Mouse (Mus musculus): ENCODE data around the gene Pld1. TPM values are rescaled to one million over a fixed set of nuclear protein-coding genes. Genes with fewer than 3 reads are reported as not detected.

The Pld1 gene
- polyA plus RNA-seq, 1 experiment: 9.0 TPM

GRCm38 (mm10) chr3:28093684-28094302 lies 155.3 kb downstream of the Pld1 start:
- DNase-seq: no peak
- H3K4me3 ChIP-seq (replicated peaks; ENCODE audit: extremely low read depth, low read depth, low read length): no peak overlapping the region
- 85% methylated on average over 9 of the region's 9 CpGs for WGBS
- TF ChIP-seq CTCF (IDR thresholded peaks at IDR 0.05; ENCODE audit: insufficient read depth, low read length) (no peak), POLR2A (IDR thresholded peaks at IDR 0.05; ENCODE audit: borderline replicate concordance, extremely low read depth, low read depth, low read length) (no peak)
- no peaks in the 10 kb centered on the region for H3K4me1 ChIP-seq (ENCODE audit: control insufficient read depth, insufficient read depth, low read length)

- TF ChIP-seq POLR2A (IDR thresholded peaks at IDR 0.05; ENCODE audit: borderline replicate concordance, extremely low read depth, low read depth, low read length) (no peak), CTCF (IDR thresholded peaks at IDR 0.05; ENCODE audit: insufficient read depth, low read length) (no peak)
- 96% methylated on average over 9 of the region's 9 CpGs for WGBS
- DNase-seq: no peak
- no peaks in the 10 kb centered on the region for H3K4me1 ChIP-seq (ENCODE audit: control insufficient read depth, insufficient read depth, low read length)
- H3K4me3 ChIP-seq (replicated peaks; ENCODE audit: extremely low read depth, low read depth, low read length): no peak overlapping the region
Measured at GRCm38 (mm10) chr3:28095451-28095850, 157.0 kb downstream of the Pld1 start.

- no peak for TF ChIP-seq CTCF (IDR thresholded peaks at IDR 0.05; ENCODE audit: insufficient read depth, low read length)
- TF ChIP-seq POLR2A (IDR thresholded peaks at IDR 0.05; ENCODE audit: borderline replicate concordance, extremely low read depth, low read depth, low read length): no peak
- no peaks in the 10 kb centered on the region for H3K4me1 ChIP-seq (ENCODE audit: control insufficient read depth, insufficient read depth, low read length)
Measured at GRCm38 (mm10) chr3:28099175-28099574, 160.7 kb downstream of the Pld1 start.

GRCm38 (mm10) chr3:28104992-28105391 lies 166.5 kb downstream of the Pld1 start:
- no peak for DNase-seq
- Histone ChIP-seq H3K4me3 (replicated peaks; ENCODE audit: extremely low read depth, low read depth, low read length) (no peak overlapping the region), H3K4me1 (ENCODE audit: control insufficient read depth, insufficient read depth, low read length) (0 out of 2 replicates have a peak, but pooled peaks cover 2% of the 10 kb centered on the region)
- TF ChIP-seq CTCF (IDR thresholded peaks at IDR 0.05; ENCODE audit: insufficient read depth, low read length) (no peak), POLR2A (IDR thresholded peaks at IDR 0.05; ENCODE audit: borderline replicate concordance, extremely low read depth, low read depth, low read length) (no peak)
- 52% methylated on average over 1 of the region's 1 CpGs for WGBS

More at GRCm38 (mm10) chr3:28099175-28099574, 160.7 kb downstream of the Pld1 start:
- WGBS: 68% methylated on average over 8 of the region's 9 CpGs
- DNase-seq: no peak
- no peak overlapping the region for H3K4me3 ChIP-seq (replicated peaks; ENCODE audit: extremely low read depth, low read depth, low read length)

GRCm38 (mm10) chr3:28107446-28108004 lies 169.0 kb downstream of the Pld1 start:
- TF ChIP-seq CTCF (IDR thresholded peaks at IDR 0.05; ENCODE audit: insufficient read depth, low read length): no peak
- TF ChIP-seq POLR2A (IDR thresholded peaks at IDR 0.05; ENCODE audit: borderline replicate concordance, extremely low read depth, low read depth, low read length): no peak
- WGBS: 19% methylated on average over 6 of the region's 6 CpGs
- no peak overlapping the region for H3K4me3 ChIP-seq (replicated peaks; ENCODE audit: extremely low read depth, low read depth, low read length)
- DNase-seq: peak; percentile 12
- 0 out of 2 replicates have a peak, but pooled peaks cover 2% of the 10 kb centered on the region for H3K4me1 ChIP-seq (ENCODE audit: control insufficient read depth, insufficient read depth, low read length)

GRCm38 (mm10) chr3:28111516-28111915 lies 173.0 kb downstream of the Pld1 start:
- H3K4me3 ChIP-seq (replicated peaks; ENCODE audit: extremely low read depth, low read depth, low read length): no peak overlapping the region
- DNase-seq: no peak
- WGBS: 48% methylated on average over 5 of the region's 5 CpGs
- TF ChIP-seq POLR2A (IDR thresholded peaks at IDR 0.05; ENCODE audit: borderline replicate concordance, extremely low read depth, low read depth, low read length): no peak
- no peak for TF ChIP-seq CTCF (IDR thresholded peaks at IDR 0.05; ENCODE audit: insufficient read depth, low read length)
- 0 out of 2 replicates have a peak, but pooled peaks cover 2% of the 10 kb centered on the region for H3K4me1 ChIP-seq (ENCODE audit: control insufficient read depth, insufficient read depth, low read length)

- WGBS: 98% methylated on average over 2 of the region's 2 CpGs
- TF ChIP-seq POLR2A (IDR thresholded peaks at IDR 0.05; ENCODE audit: borderline replicate concordance, extremely low read depth, low read depth, low read length) (no peak), CTCF (IDR thresholded peaks at IDR 0.05; ENCODE audit: insufficient read depth, low read length) (no peak)
- DNase-seq: no peak
- Histone ChIP-seq H3K4me1 (ENCODE audit: control insufficient read depth, insufficient read depth, low read length) (no peaks in the 10 kb centered on the region), H3K4me3 (replicated peaks; ENCODE audit: extremely low read depth, low read depth, low read length) (no peak overlapping the region)
Measured at GRCm38 (mm10) chr3:28113881-28114280, 175.4 kb downstream of the Pld1 start.

GRCm38 (mm10) chr3:28141716-28142115 lies 203.2 kb downstream of the Pld1 start:
- 71% methylated on average over 5 of the region's 5 CpGs for WGBS
- TF ChIP-seq CTCF (IDR thresholded peaks at IDR 0.05; ENCODE audit: insufficient read depth, low read length) (no peak), POLR2A (IDR thresholded peaks at IDR 0.05; ENCODE audit: borderline replicate concordance, extremely low read depth, low read depth, low read length) (no peak)
- no peaks in the 10 kb centered on the region for H3K4me1 ChIP-seq (ENCODE audit: control insufficient read depth, insufficient read depth, low read length)
- no peak for DNase-seq
- H3K4me3 ChIP-seq (replicated peaks; ENCODE audit: extremely low read depth, low read depth, low read length): no peak overlapping the region

- H3K4me3 ChIP-seq (replicated peaks; ENCODE audit: extremely low read depth, low read depth, low read length): no peak overlapping the region
- no peaks in the 10 kb centered on the region for H3K4me1 ChIP-seq (ENCODE audit: control insufficient read depth, insufficient read depth, low read length)
- 57% methylated on average over 2 of the region's 2 CpGs for WGBS
- TF ChIP-seq CTCF (IDR thresholded peaks at IDR 0.05; ENCODE audit: insufficient read depth, low read length) (no peak), POLR2A (IDR thresholded peaks at IDR 0.05; ENCODE audit: borderline replicate concordance, extremely low read depth, low read depth, low read length) (no peak)
- DNase-seq: no peak
Measured at GRCm38 (mm10) chr3:28142121-28142520, 203.6 kb downstream of the Pld1 start.

GRCm38 (mm10) chr3:28144676-28145075 lies 206.2 kb downstream of the Pld1 start:
- DNase-seq: no peak
- Histone ChIP-seq H3K4me1 (ENCODE audit: control insufficient read depth, insufficient read depth, low read length) (no peaks in the 10 kb centered on the region), H3K4me3 (replicated peaks; ENCODE audit: extremely low read depth, low read depth, low read length) (no peak overlapping the region)
- TF ChIP-seq POLR2A (IDR thresholded peaks at IDR 0.05; ENCODE audit: borderline replicate concordance, extremely low read depth, low read depth, low read length) (no peak), CTCF (IDR thresholded peaks at IDR 0.05; ENCODE audit: insufficient read depth, low read length) (no peak)
